Mouse (Mus musculus): ENCODE measurements at regions not wholly inside any gene's neighbourhood (a gene's known extent, or its start where the extent isn't known, plus 50 kb on each side); places are given as distances from the start of the nearest gene placed in this dataset.

GRCm38 (mm10) chr3:151978136-151978535, 140.7 kb upstream of the Ptgfr start:
- ATAC-seq (ENCODE audit: insufficient read depth) (no peak), DNase-seq (ENCODE audit: low read depth in 3 of 3, low spot score in 3 of 3) (no peak)
- Histone ChIP-seq H3K4me1 (replicated peaks; ENCODE audit: control insufficient read depth in 2 of 2, insufficient read depth in 2 of 2, low read length in 1 of 2) (no peaks in the 10 kb centered on the region), H3K27ac (no peak overlapping the region), H3K9me3 (ENCODE audit: control insufficient read depth, low read length) (no peaks in the 10 kb centered on the region), H3K4me2 (ENCODE audit: low read depth) (no peak overlapping the region), H3K4me3 (ENCODE audit: insufficient read depth in 1 of 2, low read depth in 2 of 2, low read length in 2 of 2) (no peak overlapping the region), H3K36me3 (replicated peaks; ENCODE audit: control insufficient read depth, insufficient read depth, low read depth) (no peaks in the 10 kb centered on the region), H3K9ac (replicated peaks) (no peak overlapping the region), H3K27me3 (ENCODE audit: control insufficient read depth, insufficient read depth, low read length) (no peaks in the 10 kb centered on the region)
- TF ChIP-seq CTCF (IDR thresholded peaks at IDR 0.05; ENCODE audit: low read depth) (no peak), EP300 (IDR thresholded peaks at IDR 0.05; ENCODE audit: low read depth) (no peak)
- 26% methylated on average over 1 of the region's 1 CpGs for WGBS (ENCODE audit: insufficient replicate concordance)

- TF ChIP-seq CTCF (IDR thresholded peaks at IDR 0.05; ENCODE audit: low read depth) (no peak), EP300 (IDR thresholded peaks at IDR 0.05; ENCODE audit: low read depth) (no peak)
- Histone ChIP-seq H3K9ac (replicated peaks) (no peak overlapping the region), H3K9me3 (ENCODE audit: control insufficient read depth, low read length) (no peaks in the 10 kb centered on the region), H3K27ac (no peak overlapping the region), H3K4me1 (replicated peaks; ENCODE audit: control insufficient read depth in 2 of 2, insufficient read depth in 2 of 2, low read length in 1 of 2) (no peaks in the 10 kb centered on the region), H3K4me3 (ENCODE audit: insufficient read depth in 1 of 2, low read depth in 2 of 2, low read length in 2 of 2) (no peak overlapping the region), H3K27me3 (ENCODE audit: control insufficient read depth, insufficient read depth, low read length) (no peaks in the 10 kb centered on the region), H3K4me2 (ENCODE audit: low read depth) (no peak overlapping the region), H3K36me3 (replicated peaks; ENCODE audit: control insufficient read depth, insufficient read depth, low read depth) (no peaks in the 10 kb centered on the region)
- no peak for ATAC-seq (ENCODE audit: insufficient read depth)
- WGBS (ENCODE audit: insufficient replicate concordance), result 63% methylated on average over 4 of the region's 4 CpGs
- no peak for DNase-seq (ENCODE audit: low read depth in 3 of 3, low spot score in 3 of 3)
Measured at GRCm38 (mm10) chr3:151977651-151978050, 140.2 kb upstream of the Ptgfr start.

DNA sequence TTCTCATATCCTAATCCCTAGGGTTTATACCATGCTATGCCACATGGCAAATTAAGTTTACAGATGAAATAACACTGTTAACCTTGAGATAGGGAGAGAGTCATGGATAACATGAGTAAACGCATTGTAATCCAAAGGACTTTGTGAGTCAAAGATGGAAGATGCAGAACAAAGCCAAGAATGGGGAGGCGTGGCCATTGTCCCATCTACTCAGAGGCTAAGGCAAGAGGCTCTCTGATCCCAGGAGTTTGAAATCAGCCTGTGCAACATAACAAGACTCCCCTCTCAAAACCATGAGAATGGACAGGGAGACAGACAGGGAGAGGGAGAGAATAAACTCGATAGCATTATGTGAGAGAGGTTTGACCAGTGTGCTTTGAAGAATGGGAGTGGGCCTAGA, 112.4 kb upstream of the Ptgfr start:
- Histone ChIP-seq H3K4me3 (ENCODE audit: insufficient read depth in 1 of 2, low read depth in 2 of 2, low read length in 2 of 2) (no peak overlapping the region), H3K36me3 (replicated peaks; ENCODE audit: control insufficient read depth, insufficient read depth, low read depth) (no peaks in the 10 kb centered on the region), H3K9ac (replicated peaks) (no peak overlapping the region), H3K4me2 (ENCODE audit: low read depth) (no peak overlapping the region), H3K9me3 (ENCODE audit: control insufficient read depth, low read length) (no peaks in the 10 kb centered on the region), H3K27ac (no peak overlapping the region), H3K4me1 (replicated peaks; ENCODE audit: control insufficient read depth in 2 of 2, insufficient read depth in 2 of 2, low read length in 1 of 2) (no peaks in the 10 kb centered on the region), H3K27me3 (ENCODE audit: control insufficient read depth, insufficient read depth, low read length) (no peaks in the 10 kb centered on the region)
- DNase-seq (ENCODE audit: low read depth in 3 of 3, low spot score in 3 of 3), result no peak
- 59% methylated on average over 3 of the region's 3 CpGs for WGBS (ENCODE audit: insufficient replicate concordance)
- ATAC-seq (ENCODE audit: insufficient read depth), result no peak
- TF ChIP-seq EP300 (IDR thresholded peaks at IDR 0.05; ENCODE audit: low read depth) (no peak), CTCF (IDR thresholded peaks at IDR 0.05; ENCODE audit: low read depth) (no peak)

- no peak overlapping the region for H3K27ac ChIP-seq
- WGBS (ENCODE audit: insufficient replicate concordance), result 56% methylated on average over 5 of the region's 5 CpGs
- H3K4me3 ChIP-seq (ENCODE audit: insufficient read depth in 1 of 2, low read depth in 2 of 2, low read length in 2 of 2), result no peak overlapping the region
Measured at GRCm38 (mm10) chr3:151948015-151948645, 110.7 kb upstream of the Ptgfr start.

DNA sequence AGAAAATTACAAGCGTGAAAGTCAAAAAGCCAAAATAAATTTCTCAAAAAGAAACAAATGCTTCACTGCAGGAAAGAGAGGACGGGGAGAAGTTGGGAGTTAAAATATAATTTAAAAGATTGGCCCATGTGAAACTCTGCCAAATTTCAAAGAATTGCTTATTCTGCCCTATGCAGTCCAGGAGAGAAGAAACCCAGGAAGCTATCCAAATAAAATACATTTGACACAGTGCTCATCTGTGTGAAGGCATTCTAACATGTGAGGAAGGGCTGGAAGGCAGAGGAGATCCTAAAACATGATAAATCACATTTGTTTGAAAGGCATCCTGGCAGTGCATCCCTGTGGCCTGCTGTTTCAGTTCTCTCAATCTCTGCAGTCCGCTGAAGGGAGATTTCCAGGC, 108.5 kb upstream of the Ptgfr start:
- Histone ChIP-seq H3K9me3 (ENCODE audit: control insufficient read depth, low read length) (no peaks in the 10 kb centered on the region), H3K36me3 (replicated peaks; ENCODE audit: control insufficient read depth, insufficient read depth, low read depth) (no peaks in the 10 kb centered on the region), H3K27ac (no peak overlapping the region), H3K4me2 (ENCODE audit: low read depth) (no peak overlapping the region), H3K27me3 (ENCODE audit: control insufficient read depth, insufficient read depth, low read length) (no peaks in the 10 kb centered on the region), H3K4me3 (ENCODE audit: insufficient read depth in 1 of 2, low read depth in 2 of 2, low read length in 2 of 2) (no peak overlapping the region), H3K9ac (replicated peaks) (no peak overlapping the region), H3K4me1 (replicated peaks; ENCODE audit: control insufficient read depth in 2 of 2, insufficient read depth in 2 of 2, low read length in 1 of 2) (no peaks in the 10 kb centered on the region)
- no peak for ATAC-seq (ENCODE audit: insufficient read depth)
- DNase-seq (ENCODE audit: low read depth in 3 of 3, low spot score in 3 of 3), result no peak
- TF ChIP-seq EP300 (IDR thresholded peaks at IDR 0.05; ENCODE audit: low read depth), result no peak
- TF ChIP-seq CTCF (IDR thresholded peaks at IDR 0.05; ENCODE audit: low read depth), result no peak
- WGBS (ENCODE audit: insufficient replicate concordance), result 64% methylated on average over 3 of the region's 3 CpGs

More at GRCm38 (mm10) chr3:151948015-151948645, 110.7 kb upstream of the Ptgfr start:
- Histone ChIP-seq H3K4me2 (ENCODE audit: low read depth) (no peak overlapping the region), H3K36me3 (replicated peaks; ENCODE audit: control insufficient read depth, insufficient read depth, low read depth) (no peaks in the 10 kb centered on the region), H3K9me3 (ENCODE audit: control insufficient read depth, low read length) (no peaks in the 10 kb centered on the region), H3K9ac (replicated peaks) (no peak overlapping the region), H3K27me3 (ENCODE audit: control insufficient read depth, insufficient read depth, low read length) (no peaks in the 10 kb centered on the region), H3K4me1 (replicated peaks; ENCODE audit: control insufficient read depth in 2 of 2, insufficient read depth in 2 of 2, low read length in 1 of 2) (no peaks in the 10 kb centered on the region)
- DNase-seq (ENCODE audit: low read depth in 3 of 3, low spot score in 3 of 3), result no peak
- ATAC-seq (ENCODE audit: insufficient read depth), result no peak
- no peak for TF ChIP-seq EP300 (IDR thresholded peaks at IDR 0.05; ENCODE audit: low read depth)
- no peak for TF ChIP-seq CTCF (IDR thresholded peaks at IDR 0.05; ENCODE audit: low read depth)

Data from liver, embryonic 14.5 days (tissue).